Comparison of ENCODE assay signal across 21 mouse cellular contexts in the genomic region with DNA sequence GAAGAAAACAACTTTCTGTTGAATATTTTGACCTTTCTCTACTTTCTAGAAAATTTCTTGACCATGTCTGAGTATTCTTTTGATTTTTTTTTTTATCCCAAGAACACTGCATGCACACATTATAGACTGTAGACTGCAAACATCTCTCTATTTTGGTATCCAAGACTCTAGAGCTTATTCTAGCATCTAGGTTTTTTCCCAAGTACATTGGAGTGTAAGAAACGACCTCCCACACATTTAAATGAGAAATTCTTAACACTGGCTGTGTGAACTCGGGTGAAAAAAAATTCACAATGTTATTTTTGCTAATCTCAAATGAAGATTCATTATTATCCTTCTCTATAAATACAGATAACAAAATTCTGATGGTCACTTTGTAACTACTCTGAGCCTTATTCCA.
DNase-seq lines count a peak whose midpoint lies in the region; ATAC-seq and TF ChIP-seq lines count a peak whose summit lies in the region.
"Had no signal": no experiment of that assay in that cellular context is flagged by ENCODE, and none has a peak within 500 bp of the region (broad histone marks: within the 10 kb centered on the region; RNA-seq: fewer than 3 reads in every experiment).

No protein-coding gene starts in this region.

- H3K4me1 ChIP-seq in forebrain, embryonic 16.5 days (replicated peaks; ENCODE audit: control insufficient read depth, insufficient read depth, low read length), result 0 out of 2 replicates have a peak, but pooled peaks cover 2% of the 10 kb centered on the region
- no peaks in the 10 kb centered on the region for H3K4me1 ChIP-seq in forebrain, embryonic 11.5 days (replicated peaks; ENCODE audit: control insufficient read depth, insufficient read depth, low read length)
- H3K4me1 ChIP-seq in midbrain, postnatal 0 days (ENCODE audit: insufficient read depth, low read length), result no peaks in the 10 kb centered on the region
- no peaks in the 10 kb centered on the region for H3K4me1 ChIP-seq in midbrain, embryonic 10.5 days
- H3K4me1 ChIP-seq: embryonic facial prominence, embryonic 15.5 days; forebrain, embryonic 13.5 days; heart, embryonic 12.5 days; hindbrain, embryonic 10.5 days had no signal

- peak overlapping the region; percentile 24; the same call in 1 of the 2 replicates for H3K27ac ChIP-seq in forebrain, embryonic 16.5 days (ENCODE audit: low read length)
- no peak overlapping the region for H3K27ac ChIP-seq in forebrain, embryonic 11.5 days (ENCODE audit: low read depth, low read length)
- peak overlapping the region; percentile 62; the same call in 1 of the 2 replicates for H3K27ac ChIP-seq in midbrain, postnatal 0 days (ENCODE audit: low read depth, low read length)
- H3K27ac ChIP-seq in midbrain, embryonic 10.5 days (replicated peaks), result no peak overlapping the region
- H3K27ac ChIP-seq: embryonic facial prominence, embryonic 15.5 days; forebrain, embryonic 13.5 days; gastrocnemius, adult 2 months; hindbrain, embryonic 10.5 days; hindbrain, embryonic 14.5 days had no signal

- 62% methylated on average over 2 of the region's 2 CpGs for WGBS in forebrain, embryonic 16.5 days
- WGBS in forebrain, embryonic 11.5 days, result 70% methylated on average over 2 of the region's 2 CpGs
- 59% methylated on average over 2 of the region's 2 CpGs for WGBS in midbrain, postnatal 0 days
- 75% methylated on average over 2 of the region's 2 CpGs for WGBS in midbrain, embryonic 10.5 days

- H3K36me3 ChIP-seq in forebrain, embryonic 16.5 days (ENCODE audit: control insufficient read depth, insufficient read depth), result no peaks in the 10 kb centered on the region
- no peaks in the 10 kb centered on the region for H3K36me3 ChIP-seq in forebrain, embryonic 11.5 days (ENCODE audit: control insufficient read depth, insufficient read depth, low read length)
- H3K36me3 ChIP-seq in midbrain, postnatal 0 days (ENCODE audit: insufficient read depth, low read length), result no peaks in the 10 kb centered on the region
- H3K36me3 ChIP-seq in midbrain, embryonic 10.5 days, result no peaks in the 10 kb centered on the region
- H3K36me3 ChIP-seq: embryonic facial prominence, embryonic 15.5 days; heart, embryonic 12.5 days; hindbrain, embryonic 10.5 days had no signal

- H3K4me2 ChIP-seq in forebrain, embryonic 16.5 days (ENCODE audit: low read length), result no peak overlapping the region
- H3K4me2 ChIP-seq in forebrain, embryonic 11.5 days (ENCODE audit: low read depth, low read length, severe bottlenecking), result no peak overlapping the region
- no peak overlapping the region for H3K4me2 ChIP-seq in midbrain, postnatal 0 days (ENCODE audit: low read depth, low read length, poor library complexity, severe bottlenecking)
- H3K4me2 ChIP-seq: embryonic facial prominence, embryonic 15.5 days; forebrain, embryonic 13.5 days; heart, embryonic 12.5 days; hindbrain, embryonic 14.5 days had no signal

- H3K9me3 ChIP-seq in forebrain, embryonic 16.5 days (ENCODE audit: control insufficient read depth, low read length), result no peaks in the 10 kb centered on the region
- no peaks in the 10 kb centered on the region for H3K9me3 ChIP-seq in forebrain, embryonic 11.5 days (ENCODE audit: control insufficient read depth, low read length)
- no peaks in the 10 kb centered on the region for H3K9me3 ChIP-seq in midbrain, postnatal 0 days (ENCODE audit: low read length)
- H3K9me3 ChIP-seq in midbrain, embryonic 10.5 days (replicated peaks), result no peaks in the 10 kb centered on the region
- H3K9me3 ChIP-seq: embryonic facial prominence, embryonic 15.5 days; forebrain, embryonic 13.5 days; heart, embryonic 12.5 days; hindbrain, embryonic 10.5 days had no signal

- no peak for TF ChIP-seq CTCF in midbrain, postnatal 0 days (IDR thresholded peaks at IDR 0.05)

- no peak overlapping the region for H3K4me3 ChIP-seq in forebrain, embryonic 16.5 days (replicated peaks; ENCODE audit: low read length)
- H3K4me3 ChIP-seq in forebrain, embryonic 11.5 days (ENCODE audit: low read depth, low read length), result no peak overlapping the region
- no peak overlapping the region for H3K4me3 ChIP-seq in midbrain, postnatal 0 days (ENCODE audit: low read depth, low read length)
- no peak overlapping the region for H3K4me3 ChIP-seq in midbrain, embryonic 10.5 days
- H3K4me3 ChIP-seq: embryonic facial prominence, embryonic 15.5 days; erythroblast, embryonic 14.5 days; forebrain, embryonic 13.5 days; gastrocnemius, adult 2 months; heart, embryonic 12.5 days; hindbrain, embryonic 10.5 days had no signal

- ATAC-seq in forebrain, embryonic 16.5 days, result no peak
- no peak for ATAC-seq in forebrain, embryonic 11.5 days (replicated peaks; ENCODE audit: low FRiP score)
- no peak for ATAC-seq in midbrain, postnatal 0 days (ENCODE audit: low FRiP score)
- ATAC-seq: activated CD4-positive, CD25-positive, alpha-beta regulatory T cell, adult 4 months; forebrain, embryonic 13.5 days; Patski had no signal

- no peak overlapping the region for H3K9ac ChIP-seq in forebrain, embryonic 16.5 days (replicated peaks; ENCODE audit: low read depth, low read length)
- no peak overlapping the region for H3K9ac ChIP-seq in forebrain, embryonic 11.5 days (ENCODE audit: low read length)
- H3K9ac ChIP-seq in midbrain, postnatal 0 days (replicated peaks; ENCODE audit: low read length, poor library complexity, severe bottlenecking), result no peak overlapping the region
- H3K9ac ChIP-seq: embryonic facial prominence, embryonic 15.5 days; forebrain, embryonic 13.5 days; heart, embryonic 12.5 days; hindbrain, embryonic 14.5 days had no signal

- DNase-seq in forebrain, embryonic 11.5 days (ENCODE audit: low spot score), result no peak
- DNase-seq in left cerebral cortex, adult 11 months (ENCODE audit: low spot score), result peak; percentile 26
- DNase-seq in left cerebral cortex, adult 18-20 months (ENCODE audit: low spot score in 2 of 2), result no peak
- no peak for DNase-seq in midbrain, postnatal 0 days (ENCODE audit: low spot score)
- DNase-seq in midbrain, embryonic 10.5 days (ENCODE audit: low spot score), result no peak
- DNase-seq in c-Kit-positive CD71-positive TER-119-positive erythroid progenitor cells, embryonic 14.5 days (ENCODE audit: low spot score), result no peak
- DNase-seq: adrenal gland, postnatal 14 days; cerebellum, adult 2 months; cerebellum, postnatal 10 days; embryo, embryonic 11 days; gastrocnemius, adult 2 months; gastrocnemius, postnatal 25 days had no signal

- H3K27me3 ChIP-seq in forebrain, embryonic 16.5 days (replicated peaks; ENCODE audit: control insufficient read depth, insufficient read depth, low read length), result no peaks in the 10 kb centered on the region
- H3K27me3 ChIP-seq in forebrain, embryonic 11.5 days (ENCODE audit: control insufficient read depth, insufficient read depth, low read length), result no peaks in the 10 kb centered on the region
- H3K27me3 ChIP-seq in midbrain, postnatal 0 days (ENCODE audit: insufficient read depth, low read length), result no peaks in the 10 kb centered on the region; the same call in 1 of the 2 replicates
- H3K27me3 ChIP-seq in midbrain, embryonic 10.5 days (ENCODE audit: low read depth, poor library complexity, severe bottlenecking), result no peaks in the 10 kb centered on the region
- H3K27me3 ChIP-seq: embryonic facial prominence, embryonic 15.5 days; forebrain, embryonic 13.5 days; heart, embryonic 12.5 days; Patski had no signal

Comparison
In these comparisons a context has a peak if more than half of its experiments do, and no peak if none do; other contexts are left out.
1. H3K27ac ChIP-seq: peak in forebrain, embryonic 16.5 days (single experiment) and midbrain, postnatal 0 days (single experiment); none in forebrain, embryonic 11.5 days (single experiment) and midbrain, embryonic 10.5 days (single experiment).